15 mouse cellular contexts compared by ENCODE assay signal in the genomic region with DNA sequence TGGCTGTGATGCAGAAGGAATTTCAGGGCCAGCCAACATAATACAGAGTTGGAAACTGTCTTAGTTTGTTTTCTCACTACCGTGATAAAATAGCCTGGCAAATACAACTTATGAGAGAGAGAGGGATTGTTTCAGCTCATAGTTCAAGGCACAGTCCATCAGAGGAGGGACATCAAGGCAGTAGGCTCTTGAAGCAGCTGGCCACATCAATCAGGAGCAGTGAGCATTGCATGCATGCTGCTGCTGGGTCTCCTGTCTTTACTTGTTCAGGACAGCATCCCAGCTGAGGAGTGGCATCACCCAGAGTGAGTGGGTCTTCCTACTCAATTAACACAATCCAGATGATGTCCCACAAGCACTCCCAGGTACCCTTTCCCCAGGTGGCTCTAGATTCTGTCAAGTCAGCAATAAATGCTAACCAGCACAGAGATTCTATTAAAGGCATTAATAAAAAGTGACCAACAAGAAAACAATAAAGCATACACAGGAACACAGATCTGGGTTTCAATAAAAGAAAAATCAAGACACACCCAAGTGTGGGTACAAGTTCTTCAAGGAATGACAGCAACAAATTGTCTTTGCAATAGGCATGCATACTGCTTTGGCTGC. TPM values are rescaled to one million over a fixed set of nuclear protein-coding genes. Genes with fewer than 3 reads are reported as not detected.
"Had no signal": no experiment of that assay in that cellular context is flagged by ENCODE, and none has a peak within 500 bp of the region (broad histone marks: within the 10 kb centered on the region; RNA-seq: fewer than 3 reads in every experiment).

No protein-coding gene starts in this region.

- H3K9me3 ChIP-seq: liver, embryonic 13.5 days; midbrain, embryonic 15.5 days had no signal

- ATAC-seq: midbrain, embryonic 15.5 days had no signal

- H3K27me3 ChIP-seq: liver, embryonic 13.5 days; midbrain, embryonic 12.5 days; midbrain, embryonic 15.5 days; neural tube, embryonic 13.5 days had no signal

- H3K27ac ChIP-seq: layer of hippocampus, adult 2 months; left cerebral cortex, adult 2 months; liver, embryonic 13.5 days; midbrain, embryonic 12.5 days; midbrain, embryonic 15.5 days; neural tube, embryonic 13.5 days had no signal

- H3K36me3 ChIP-seq: liver, embryonic 13.5 days; midbrain, embryonic 12.5 days; midbrain, embryonic 15.5 days; neural tube, embryonic 13.5 days had no signal

- H3K4me3 ChIP-seq: layer of hippocampus, adult 2 months; left cerebral cortex, adult 2 months; liver, embryonic 13.5 days; midbrain, embryonic 12.5 days; midbrain, embryonic 15.5 days; neural tube, embryonic 13.5 days had no signal

- H3K9ac ChIP-seq: liver, embryonic 13.5 days; midbrain, embryonic 12.5 days; midbrain, embryonic 15.5 days; neural tube, embryonic 13.5 days had no signal

- H3K4me2 ChIP-seq: liver, embryonic 13.5 days; midbrain, embryonic 12.5 days; midbrain, embryonic 15.5 days; neural tube, embryonic 13.5 days had no signal

- H3K4me1 ChIP-seq: liver, embryonic 13.5 days; midbrain, embryonic 12.5 days; midbrain, embryonic 15.5 days; neural tube, embryonic 13.5 days had no signal

- DNase-seq: kidney, adult 18-20 months; kidney, adult 9 months; kidney, postnatal 25 days; layer of hippocampus, adult 9-11 months; layer of hippocampus, postnatal 36 days; liver, embryonic 13.5 days; retina, postnatal 1 day; right cerebral cortex, postnatal 25 days; thymus, postnatal 25 days had no signal

RNA-seq across cellular contexts. Expression of a gene that starts 43.9 kb away (rescaled TPM):
- total RNA-seq: neutrophil, adult 5-6 weeks had no signal

RNA-seq across cellular contexts. Expression of a gene that starts 58.7 kb away (rescaled TPM):
- total RNA-seq: neutrophil, adult 5-6 weeks had no signal
